Mouse (Mus musculus): ENCODE measurements at regions not wholly inside any gene's neighbourhood (a gene's known extent, or its start where the extent isn't known, plus 50 kb on each side); places are given as distances from the start of the nearest gene placed in this dataset.

- TF ChIP-seq CTCF (IDR thresholded peaks at IDR 0.05; ENCODE audit: low read depth, low read length): no peak
- no peak for TF ChIP-seq POLR2A (IDR thresholded peaks at IDR 0.05; ENCODE audit: extremely low read depth, insufficient read depth, low read length)
These were observed 55.2 kb upstream of the Fshr start for GRCm38 (mm10) chr17:89255687-89256086.

Data from liver, adult 2 months (tissue).